Comparison of ENCODE assay signal across 10 mouse cellular contexts in genomic region chr9:24937731-24938130, GRCm38 (mm10).
DNase-seq lines count a peak whose midpoint lies in the region; ATAC-seq and TF ChIP-seq lines count a peak whose summit lies in the region.
"Had no signal": no experiment of that assay in that cellular context is flagged by ENCODE, and none has a peak within 500 bp of the region (broad histone marks: within the 10 kb centered on the region; RNA-seq: fewer than 3 reads in every experiment).

No protein-coding gene starts in this region.

- H3K9me3 ChIP-seq in heart, embryonic 12.5 days (replicated peaks) = no peaks in the 10 kb centered on the region
- H3K9me3 ChIP-seq in forebrain, embryonic 12.5 days = no peaks in the 10 kb centered on the region
- H3K9me3 ChIP-seq: heart, embryonic 13.5 days; limb, embryonic 12.5 days had no signal

- WGBS in heart, adult 2 months = 52% methylated on average over 3 of the region's 3 CpGs
- 55% methylated on average over 3 of the region's 3 CpGs for WGBS in heart, embryonic 12.5 days
- whole genome bisulfite sequencing in forebrain, embryonic 12.5 days = 67% methylated on average over 3 of the region's 3 CpGs

- TF ChIP-seq POLR2A in heart, adult 2 months (IDR thresholded peaks at IDR 0.05; ENCODE audit: insufficient read depth, low read depth, low read length) = no peak
- no peak for TF ChIP-seq POLR2A in myocyte (IDR thresholded peaks at IDR 0.05; ENCODE audit: insufficient read length, low read depth)

- H3K4me1 ChIP-seq in heart, adult 2 months (ENCODE audit: control insufficient read depth, insufficient read depth, low read length) = no peaks in the 10 kb centered on the region
- H3K4me1 ChIP-seq in heart, embryonic 12.5 days (replicated peaks) = peaks cover 3% of the 10 kb centered on the region
- H3K4me1 ChIP-seq in forebrain, embryonic 12.5 days = no peaks in the 10 kb centered on the region
- H3K4me1 ChIP-seq: limb, embryonic 12.5 days had no signal

- 0 out of 2 replicates have a peak, but pooled peaks have one; percentile 45 for TF ChIP-seq EP300 in heart, adult 2 months (IDR thresholded peaks at IDR 0.05; ENCODE audit: insufficient read depth, low read depth, low read length)

- intact Hi-C loops in heart, adult 2 months (cut with DNase I) = loop anchor here (2.0 to 5.0 kb wide), 4 partner anchors 35 to 165 kb away; no protein-coding TSS in a partner anchor

- no peaks in the 10 kb centered on the region for H3K79me2 ChIP-seq in heart, adult 2 months (replicated peaks; ENCODE audit: control insufficient read depth, insufficient read depth, low read length)
- no peaks in the 10 kb centered on the region for H3K79me2 ChIP-seq in myocyte (ENCODE audit: control insufficient read depth, insufficient read depth)

- no peak overlapping the region for H3K27ac ChIP-seq in heart, adult 2 months
- H3K27ac ChIP-seq in heart, embryonic 12.5 days (ENCODE audit: poor library complexity, severe bottlenecking) = no peak overlapping the region
- H3K27ac ChIP-seq in forebrain, embryonic 12.5 days = no peak overlapping the region
- H3K27ac ChIP-seq: heart, embryonic 13.5 days; limb, embryonic 12.5 days had no signal

- no peak overlapping the region for H3K9ac ChIP-seq in heart, adult 2 months (ENCODE audit: low read depth, low read length)
- no peak overlapping the region for H3K9ac ChIP-seq in heart, embryonic 12.5 days
- no peak overlapping the region for H3K9ac ChIP-seq in forebrain, embryonic 12.5 days
- H3K9ac ChIP-seq: heart, embryonic 13.5 days; limb, embryonic 12.5 days had no signal

- no peak overlapping the region for H3ac ChIP-seq in myocyte (ENCODE audit: control insufficient read depth, insufficient read length)

- no peak overlapping the region for H3K4me3 ChIP-seq in heart, adult 2 months
- no peak overlapping the region for H3K4me3 ChIP-seq in heart, embryonic 12.5 days
- H3K4me3 ChIP-seq in myocyte = no peak overlapping the region
- H3K4me3 ChIP-seq in forebrain, embryonic 12.5 days (replicated peaks) = no peak overlapping the region
- H3K4me3 ChIP-seq: heart, embryonic 13.5 days; limb, embryonic 12.5 days had no signal

- H3K36me3 ChIP-seq in heart, adult 2 months (ENCODE audit: control insufficient read depth, insufficient read depth, low read length) = no peaks in the 10 kb centered on the region
- no peaks in the 10 kb centered on the region for H3K36me3 ChIP-seq in heart, embryonic 12.5 days
- no peaks in the 10 kb centered on the region for H3K36me3 ChIP-seq in myocyte (ENCODE audit: control insufficient read depth, insufficient read depth)
- no peaks in the 10 kb centered on the region for H3K36me3 ChIP-seq in forebrain, embryonic 12.5 days (replicated peaks)
- H3K36me3 ChIP-seq: heart, embryonic 13.5 days; limb, embryonic 12.5 days had no signal

- peak; percentile 80 for TF ChIP-seq CTCF in heart, adult 2 months (IDR thresholded peaks at IDR 0.05)

- ATAC-seq in heart, embryonic 12.5 days (ENCODE audit: insufficient number of reproducible peaks, low FRiP score) = no peak
- ATAC-seq in forebrain, embryonic 12.5 days (ENCODE audit: low FRiP score) = no peak

- DNase-seq in heart, adult 2 months = peak; percentile 41 to 52
- peak; percentile 19 for DNase-seq in thymus, postnatal 0 days (ENCODE audit: low spot score)
- DNase-seq in thymus, postnatal 36 days = no peak
- DNase-seq in fibroblast of lung, adult 2 months (ENCODE audit: low read depth) = peak; percentile 1
- DNase-seq in cerebellum, adult 9-11 months = no peak

- no peaks in the 10 kb centered on the region for H3K27me3 ChIP-seq in heart, adult 2 months (ENCODE audit: control insufficient read depth, insufficient read depth, low read length)
- no peaks in the 10 kb centered on the region for H3K27me3 ChIP-seq in heart, embryonic 12.5 days (replicated peaks)
- H3K27me3 ChIP-seq in myocyte (ENCODE audit: control insufficient read depth, insufficient read depth, insufficient read length) = no peaks in the 10 kb centered on the region
- no peaks in the 10 kb centered on the region for H3K27me3 ChIP-seq in forebrain, embryonic 12.5 days
- H3K27me3 ChIP-seq: limb, embryonic 12.5 days had no signal

- H3K4me2 ChIP-seq in heart, embryonic 12.5 days = no peak overlapping the region
- H3K4me2 ChIP-seq in myocyte (ENCODE audit: low read depth) = no peak overlapping the region
- no peak overlapping the region for H3K4me2 ChIP-seq in forebrain, embryonic 12.5 days
- H3K4me2 ChIP-seq: heart, embryonic 13.5 days; limb, embryonic 12.5 days had no signal

TF ChIP-seq in myocyte, 11 proteins besides CTCF, POLR2A, EP300 and RAD21:
- TF ChIP-seq POLR2AphosphoS2 (IDR thresholded peaks at IDR 0.05; ENCODE audit: insufficient read length, low read depth) = no peak
- no peak for TF ChIP-seq TCF3 (IDR thresholded peaks at IDR 0.05; ENCODE audit: insufficient read length, low read depth)
- no peak for TF ChIP-seq REST (IDR thresholded peaks at IDR 0.05; ENCODE audit: insufficient read depth, insufficient read length)
- no peak for TF ChIP-seq MAX (IDR thresholded peaks at IDR 0.05; ENCODE audit: low read depth)
- TF ChIP-seq E2F4 (IDR thresholded peaks at IDR 0.05; ENCODE audit: insufficient read depth) = no peak
- TF ChIP-seq MYOG (IDR thresholded peaks at IDR 0.05; ENCODE audit: control insufficient read depth in 1 of 3, insufficient read depth in 1 of 3, insufficient read length in 2 of 3, low read depth in 2 of 3) = peak in 2 of 3 experiments; percentile 26 to 40
- TF ChIP-seq MYOD1 (IDR thresholded peaks at IDR 0.05; ENCODE audit: control insufficient read depth in 1 of 3, insufficient read length in 2 of 3, low read depth in 2 of 3) = peak in 2 of 3 experiments; percentile 61 to 62
- no peak for TF ChIP-seq USF1 (IDR thresholded peaks at IDR 0.05; ENCODE audit: low read depth)
- TF ChIP-seq CEBPB (IDR thresholded peaks at IDR 0.05; ENCODE audit: insufficient read depth, poor library complexity, severe bottlenecking) = no peak
- no peak for TF ChIP-seq SRF (IDR thresholded peaks at IDR 0.05; ENCODE audit: control insufficient read depth, insufficient read length, low read depth)
- no peak for TF ChIP-seq TCF12 (IDR thresholded peaks at IDR 0.05; ENCODE audit: insufficient read depth, poor library complexity, severe bottlenecking)

Comparison
In these comparisons a context has a peak if more than half of its experiments do, and no peak if none do; other contexts are left out.
1. DNase-seq: peak in heart, adult 2 months (2 of 2), thymus, postnatal 0 days (single experiment) and fibroblast of lung, adult 2 months (single experiment); none in thymus, postnatal 36 days (0 of 2) and cerebellum, adult 9-11 months (single experiment).